Mouse (Mus musculus): ENCODE data around the gene Rasa4. TPM values are rescaled to one million over a fixed set of nuclear protein-coding genes. Genes with fewer than 3 reads are reported as not detected.

The Rasa4 gene
- polyA plus RNA-seq, 3 experiments from 2014 or later, result 1.5 to 2.4 (median 1.7) TPM

Other genes with a start within 250 kb of the Rasa4 start
- under 1 TPM in 1 of 3 experiments, not detected in 2; 0.82 TPM for gene Hspb1, start 196.0 kb upstream of the Rasa4 start, polyA plus RNA-seq (2017; shearing (Covaris generic))
- gene Ywhag, start 149.3 kb upstream of the Rasa4 start, polyA plus RNA-seq (2017; shearing (Covaris generic)), result 10 to 100 TPM; 29.8 to 46.2 (median 37.0) TPM
- gene Ssc4d, start 109.4 kb upstream of the Rasa4 start, polyA plus RNA-seq (2017; shearing (Covaris generic)), result 1 to 10 TPM; 1.0 to 2.0 (median 1.4) TPM
- gene Zp3, start 103.8 kb upstream of the Rasa4 start, polyA plus RNA-seq (2017; shearing (Covaris generic)), result not detected
- gene Dtx2, start 89.1 kb upstream of the Rasa4 start, polyA plus RNA-seq (2017; shearing (Covaris generic)), result 10 to 100 TPM in 1 of 3 experiments, 1 to 10 TPM in 2; 8.5 to 10.8 (median 9.1) TPM
- gene Upk3b, start 45.4 kb upstream of the Rasa4 start, polyA plus RNA-seq (2017; shearing (Covaris generic)), result under 1 TPM in 1 of 3 experiments, not detected in 2; 0.16 TPM
- not detected for gene Upk3bl, start 29.4 kb upstream of the Rasa4 start, polyA plus RNA-seq (2017; shearing (Covaris generic))
- 100 to 1,000 TPM; 120 to 150 (median 121) TPM for gene Polr2j, start 32.7 kb downstream of the Rasa4 start, polyA plus RNA-seq (2017; shearing (Covaris generic))
- 10 to 100 TPM; 37.0 to 37.7 (median 37.2) TPM for gene Lrwd1, start 52.2 kb downstream of the Rasa4 start, polyA plus RNA-seq (2017; shearing (Covaris generic))
- 10 to 100 TPM; 51.3 to 63.3 (median 56.7) TPM for gene Alkbh4, start 52.2 kb downstream of the Rasa4 start, polyA plus RNA-seq (2017; shearing (Covaris generic))
- 10 to 100 TPM; 55.8 to 72.0 (median 64.8) TPM for gene Orai2, start 86.8 kb downstream of the Rasa4 start, polyA plus RNA-seq (2017; shearing (Covaris generic))
- 10 to 100 TPM; 40.9 to 48.3 (median 45.5) TPM for gene Prkrip1, start 115.0 kb downstream of the Rasa4 start, polyA plus RNA-seq (2017; shearing (Covaris generic))
- gene Sh2b2, start 162.6 kb downstream of the Rasa4 start, polyA plus RNA-seq (2017; shearing (Covaris generic)), result under 1 TPM in 1 of 3 experiments, not detected in 2; 0.24 TPM

Measured in inflammation-experienced regulatory T-cells, adult 6 months (primary cell).